Mouse (Mus musculus): ENCODE data around the gene Olah. TPM values are rescaled to one million over a fixed set of nuclear protein-coding genes. Genes with fewer than 3 reads are reported as not detected.

The Olah gene
- polyA plus RNA-seq, 1 experiment from 2014 or later = not detected

DNA sequence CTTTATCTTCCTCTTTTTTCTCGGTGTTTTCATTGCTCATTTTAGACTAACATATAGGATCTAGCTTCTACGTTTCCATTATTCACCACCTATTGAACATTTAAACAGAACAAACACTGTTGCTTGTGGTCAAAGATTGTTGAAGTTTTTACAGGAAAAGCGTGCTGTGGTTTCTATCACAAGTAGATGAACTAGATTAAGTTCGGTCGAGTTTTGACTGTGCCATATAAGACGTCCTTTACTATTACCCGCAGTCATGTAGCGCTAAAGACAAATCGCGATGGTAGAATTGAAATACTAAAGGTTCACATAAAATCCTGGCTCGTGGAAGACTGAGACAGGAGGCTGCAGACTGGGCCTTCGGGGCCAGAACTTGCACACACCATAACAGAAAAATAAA lies 63.2 kb downstream of the Olah start:
- Histone ChIP-seq H3K27me3 (ENCODE audit: insufficient read depth, low read length) (0 out of 2 replicates have a peak, but pooled peaks cover 2% of the 10 kb centered on the region), H3K4me3 (replicated peaks; ENCODE audit: low read depth, low read length) (no peak overlapping the region), H3K27ac (no peak overlapping the region), H3K9me3 (replicated peaks; ENCODE audit: low read length) (no peaks in the 10 kb centered on the region), H3K4me2 (ENCODE audit: low read length) (no peak overlapping the region), H3K4me1 (replicated peaks; ENCODE audit: insufficient read depth, low read length) (no peaks in the 10 kb centered on the region), H3K36me3 (ENCODE audit: insufficient read depth, low read length) (0 out of 2 replicates have a peak, but pooled peaks cover 4% of the 10 kb centered on the region), H3K9ac (ENCODE audit: low read depth, low read length) (no peak overlapping the region)
- 94% methylated on average over 12 of the region's 12 CpGs for WGBS
- ATAC-seq (replicated peaks; ENCODE audit: low FRiP score, low read depth) (no peak), DNase-seq (ENCODE audit: low spot score) (no peak)
- TF ChIP-seq CTCF (IDR thresholded peaks at IDR 0.05; ENCODE audit: low read depth) = no peak

DNA sequence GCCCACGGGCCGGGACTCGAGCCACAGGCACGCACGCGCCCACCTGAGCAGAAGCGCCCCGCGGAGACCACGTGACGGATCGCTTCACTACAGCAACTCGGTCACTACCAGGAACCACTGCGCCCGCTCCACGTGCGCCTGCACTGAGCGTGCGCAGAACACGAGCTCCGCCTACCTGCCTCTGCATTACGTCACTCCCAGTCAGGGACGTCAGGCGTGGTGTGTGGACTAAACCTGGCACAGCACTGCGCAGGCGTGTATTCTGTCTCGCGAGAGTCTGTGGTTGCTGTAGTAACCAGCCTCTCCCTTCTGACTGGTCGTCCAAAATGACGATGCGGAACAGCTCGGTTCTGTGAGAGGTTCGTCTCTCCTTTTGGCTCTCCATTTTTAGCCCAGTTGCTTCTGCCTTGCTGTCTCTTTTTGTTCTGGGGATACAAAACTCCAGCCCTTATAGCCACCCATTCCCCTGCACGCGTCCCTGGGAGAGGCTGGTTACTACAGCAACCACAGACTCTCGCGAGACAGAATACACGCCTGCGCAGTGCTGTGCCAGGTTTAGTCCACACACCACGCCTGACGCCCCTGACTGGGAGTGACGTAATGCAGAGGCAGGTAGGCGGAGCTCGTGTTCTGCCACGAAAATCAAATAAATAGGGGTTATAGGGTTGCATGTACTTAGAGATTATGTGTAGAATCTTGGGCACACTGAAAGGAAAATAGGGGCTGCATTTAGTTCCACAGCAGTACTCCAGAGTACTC lies 64.3 kb downstream of the Olah start, which contains the start of gene Rpp38:
Gene Rpp38, minus strand, starts transcription at position 160 of the 759 bp plus-strand sequence.
- peak within 1 kb of the TSS; percentile 58 for H3K4me3 ChIP-seq (replicated peaks; ENCODE audit: low read depth, low read length)
- under 1% methylated on average over 45 of the region's 45 CpGs for WGBS
- 0 out of 2 replicates have a peak, but pooled peaks cover 2% of the 10 kb centered on the region for H3K27me3 ChIP-seq (ENCODE audit: insufficient read depth, low read length)
- ATAC-seq (replicated peaks; ENCODE audit: low FRiP score, low read depth) (peak; percentile 99), DNase-seq (ENCODE audit: low spot score) (peak; percentile 96)
- peak within 1 kb of the TSS; percentile 70 for H3K9ac ChIP-seq (ENCODE audit: low read depth, low read length)
- H3K4me1 ChIP-seq (replicated peaks; ENCODE audit: insufficient read depth, low read length) = no peaks in the 10 kb centered on the region
- H3K36me3 ChIP-seq (ENCODE audit: insufficient read depth, low read length) = 0 out of 2 replicates have a peak, but pooled peaks cover 4% of the 10 kb centered on the region
- H3K9me3 ChIP-seq (replicated peaks; ENCODE audit: low read length) = no peaks in the 10 kb centered on the region
- peak within 1 kb of the TSS; percentile 78 for H3K27ac ChIP-seq
- TF ChIP-seq CTCF (IDR thresholded peaks at IDR 0.05; ENCODE audit: low read depth) = no peak
- H3K4me2 ChIP-seq (ENCODE audit: low read length) = peak within 1 kb of the TSS; percentile 88

DNA sequence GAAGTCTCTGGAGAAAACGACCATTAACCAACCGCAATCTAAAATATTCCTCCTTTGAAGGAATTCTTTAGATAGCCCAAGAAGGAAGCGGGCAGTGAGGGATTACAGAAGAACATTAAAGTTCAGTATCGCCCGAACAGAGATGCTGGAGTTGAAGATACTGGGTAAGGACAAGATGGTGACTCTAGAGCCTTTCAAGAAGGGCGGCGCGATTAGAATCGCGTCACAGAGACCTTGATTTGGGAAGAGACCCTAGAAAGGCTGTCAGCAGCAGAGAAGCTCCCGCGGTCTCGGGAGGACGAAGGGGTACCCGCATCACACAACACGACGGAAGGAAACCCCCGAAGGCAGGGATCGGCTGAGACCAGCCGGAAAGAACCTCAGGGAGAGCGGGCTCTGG lies 65.0 kb downstream of the Olah start:
- peak; percentile 53 for DNase-seq (ENCODE audit: low spot score)
- no peaks in the 10 kb centered on the region for H3K4me1 ChIP-seq (replicated peaks; ENCODE audit: insufficient read depth, low read length)
- under 1% methylated on average over 21 of the region's 21 CpGs for WGBS

DNA sequence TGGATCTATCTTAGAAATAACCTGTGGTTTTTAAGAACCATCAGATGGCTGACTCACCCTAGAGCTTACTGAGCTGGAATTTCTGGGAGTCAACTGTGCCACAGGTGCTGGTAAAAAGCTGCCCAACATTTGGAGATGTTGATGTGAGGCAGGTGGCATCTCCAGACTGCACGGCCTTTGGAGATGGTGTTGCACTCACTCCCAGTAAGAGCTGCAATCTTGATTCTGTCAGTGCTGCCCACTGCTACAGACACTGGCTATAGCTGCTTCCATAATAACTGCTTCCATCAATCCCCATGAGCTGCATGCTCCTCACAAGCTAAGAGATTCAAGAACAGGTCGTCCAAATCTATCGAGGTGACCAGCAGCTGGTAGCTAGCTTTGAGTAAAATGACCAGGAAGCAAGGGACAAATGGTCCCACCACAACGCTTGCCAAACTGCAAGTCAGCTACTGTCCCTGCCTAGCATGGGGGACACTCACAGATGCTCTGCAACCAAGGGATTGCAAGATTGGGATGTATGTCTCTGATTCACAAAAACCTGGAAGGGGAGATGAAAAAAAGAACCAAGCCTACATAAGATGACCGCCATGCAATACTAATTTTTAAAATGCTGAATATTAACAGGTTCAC lies 65.8 kb downstream of the Olah start:
- 58% methylated on average over 5 of the region's 5 CpGs for WGBS

More for the DNA sequence above, 65.0 kb downstream of the Olah start:
- H3K36me3 ChIP-seq (ENCODE audit: insufficient read depth, low read length) = 0 out of 2 replicates have a peak, but pooled peaks cover 4% of the 10 kb centered on the region
- no peak for TF ChIP-seq CTCF (IDR thresholded peaks at IDR 0.05; ENCODE audit: low read depth)
- H3K9ac ChIP-seq (ENCODE audit: low read depth, low read length) = peak overlapping the region; percentile 70
- peak overlapping the region; percentile 78 for H3K27ac ChIP-seq
- ATAC-seq (replicated peaks; ENCODE audit: low FRiP score, low read depth) = no peak
- no peaks in the 10 kb centered on the region for H3K9me3 ChIP-seq (replicated peaks; ENCODE audit: low read length)
- 0 out of 2 replicates have a peak, but pooled peaks cover 2% of the 10 kb centered on the region for H3K27me3 ChIP-seq (ENCODE audit: insufficient read depth, low read length)
- H3K4me3 ChIP-seq (replicated peaks; ENCODE audit: low read depth, low read length) = peak overlapping the region; percentile 58
- H3K4me2 ChIP-seq (ENCODE audit: low read length) = peak overlapping the region; percentile 88

DNA sequence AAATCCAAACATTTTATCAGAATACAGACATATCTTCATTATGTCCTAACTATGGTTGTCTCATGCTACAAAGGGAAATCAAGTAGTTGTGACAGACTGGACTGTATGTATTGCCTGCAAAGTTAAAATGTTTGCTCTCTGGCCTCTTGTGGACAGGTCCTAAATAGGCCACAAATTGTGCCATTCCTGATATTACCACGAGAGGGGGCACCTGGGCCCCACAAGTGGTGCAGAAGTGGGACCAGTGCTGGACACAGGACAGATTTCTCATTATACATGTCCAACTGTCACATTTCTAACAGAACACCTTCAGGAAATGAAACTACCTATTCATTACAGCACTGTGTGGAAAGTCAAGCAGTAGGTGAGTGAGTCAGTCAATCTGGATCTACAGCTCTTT lies 69.7 kb downstream of the Olah start:
- WGBS = 56% methylated on average over 1 of the region's 1 CpGs
- Histone ChIP-seq H3K27ac (no peak overlapping the region), H3K4me1 (replicated peaks; ENCODE audit: insufficient read depth, low read length) (no peaks in the 10 kb centered on the region), H3K27me3 (ENCODE audit: insufficient read depth, low read length) (no peaks in the 10 kb centered on the region), H3K9me3 (replicated peaks; ENCODE audit: low read length) (no peaks in the 10 kb centered on the region), H3K4me2 (ENCODE audit: low read length) (no peak overlapping the region), H3K36me3 (ENCODE audit: insufficient read depth, low read length) (peaks cover 26% of the 10 kb centered on the region), H3K9ac (ENCODE audit: low read depth, low read length) (no peak overlapping the region), H3K4me3 (replicated peaks; ENCODE audit: low read depth, low read length) (no peak overlapping the region)
- peak; percentile 54 for DNase-seq (ENCODE audit: low spot score)
- no peak for ATAC-seq (replicated peaks; ENCODE audit: low FRiP score, low read depth)
- TF ChIP-seq CTCF (IDR thresholded peaks at IDR 0.05; ENCODE audit: low read depth) = peak; percentile 75

More for the DNA sequence above, 65.8 kb downstream of the Olah start:
- Histone ChIP-seq H3K36me3 (ENCODE audit: insufficient read depth, low read length) (0 out of 2 replicates have a peak, but pooled peaks cover 4% of the 10 kb centered on the region), H3K9me3 (replicated peaks; ENCODE audit: low read length) (no peaks in the 10 kb centered on the region), H3K4me3 (replicated peaks; ENCODE audit: low read depth, low read length) (no peak overlapping the region), H3K4me1 (replicated peaks; ENCODE audit: insufficient read depth, low read length) (no peaks in the 10 kb centered on the region), H3K27me3 (ENCODE audit: insufficient read depth, low read length) (no peaks in the 10 kb centered on the region), H3K4me2 (ENCODE audit: low read length) (peak overlapping the region; percentile 88; the same call in 1 of the 2 replicates), H3K27ac (no peak overlapping the region), H3K9ac (ENCODE audit: low read depth, low read length) (no peak overlapping the region)
- no peak for TF ChIP-seq CTCF (IDR thresholded peaks at IDR 0.05; ENCODE audit: low read depth)
- DNase-seq (ENCODE audit: low spot score) = no peak
- ATAC-seq (replicated peaks; ENCODE audit: low FRiP score, low read depth) = no peak

DNA sequence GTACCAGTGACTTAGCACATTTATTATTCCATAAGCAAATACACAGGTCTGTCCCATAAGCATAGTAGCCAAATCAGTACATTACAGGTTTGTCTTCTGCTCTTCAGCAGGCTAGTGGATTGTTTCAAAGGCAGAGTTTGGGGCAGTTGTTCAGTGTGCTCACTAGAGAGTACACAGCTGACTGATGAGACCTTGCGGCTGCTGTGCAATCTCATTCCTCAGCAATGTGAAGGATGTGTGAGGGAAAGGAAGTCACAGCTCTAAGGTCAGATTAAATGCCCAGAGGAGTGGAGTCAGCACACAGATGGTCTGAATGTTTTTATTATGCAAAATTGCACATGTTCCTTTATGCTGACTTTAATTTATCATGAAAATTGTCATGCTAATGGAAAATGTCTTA lies 70.5 kb downstream of the Olah start:
- no peak for TF ChIP-seq CTCF (IDR thresholded peaks at IDR 0.05; ENCODE audit: low read depth)
- Histone ChIP-seq H3K27ac (no peak overlapping the region), H3K9me3 (replicated peaks; ENCODE audit: low read length) (no peaks in the 10 kb centered on the region), H3K36me3 (ENCODE audit: insufficient read depth, low read length) (peaks cover 26% of the 10 kb centered on the region), H3K9ac (ENCODE audit: low read depth, low read length) (no peak overlapping the region), H3K4me1 (replicated peaks; ENCODE audit: insufficient read depth, low read length) (no peaks in the 10 kb centered on the region), H3K4me2 (ENCODE audit: low read length) (no peak overlapping the region), H3K4me3 (replicated peaks; ENCODE audit: low read depth, low read length) (no peak overlapping the region), H3K27me3 (ENCODE audit: insufficient read depth, low read length) (no peaks in the 10 kb centered on the region)
- ATAC-seq (replicated peaks; ENCODE audit: low FRiP score, low read depth) = no peak
- 77% methylated on average over 1 of the region's 1 CpGs for WGBS
- DNase-seq (ENCODE audit: low spot score) = no peak
